Mouse (Mus musculus) ES-E14 (cell line): ENCODE data around the gene Supt3.

Source experiments
- HCFC1 ChIP-seq: IDR thresholded peaks from 2 replicates; pipeline ENCODE4 v1.6.1; 2012; ENCODE audit warnings: low read length, inconsistent platforms, borderline replicate concordance; ENCODE audit not compliant: insufficient read depth
- MAFK ChIP-seq: IDR thresholded peaks from 2 replicates; pipeline ENCODE4 v1.6.1; 2014; ENCODE audit warnings: mild to moderate bottlenecking, low read depth, low read length, inconsistent platforms; ENCODE audit not compliant: insufficient read depth
- ZNF384 ChIP-seq: IDR thresholded peaks from 2 replicates; pipeline ENCODE4 v1.6.1; 2012; ENCODE audit warnings: low read depth, low read length, inconsistent platforms

GRCm38 (mm10) chr17:44893592-44893991 lies 116.6 kb downstream of the Supt3 start:
- TF ChIP-seq MAFK (no peak), ZNF384 (no peak), HCFC1 (no peak)
